Mouse (Mus musculus) heart, adult 8-10 months (tissue): ENCODE results near the gene 4930519G04Rik. TPM values are rescaled to one million over a fixed set of nuclear protein-coding genes. Genes with fewer than 3 reads are reported as not detected.
A peak's percentile ranks its signal among the peaks of the same experiment; 100 is the strongest.
"Not testable (repeated sequence)": the region's sequence is repeated elsewhere in the genome, so short reads cannot be mapped to it uniquely, and the experiment has no call there.

Experiments
- DNase-seq: peaks from one replicate; pipeline ENCODE4 v3.0.0; 2022; ENCODE audit warnings: low spot score
- total RNA-seq, 4 experiments: library from RNA; stranded (reverse); gene quantifications; 2 replicates each; pipeline ENCODE4 v1.2.4; 2022

Gene 4930519G04Rik
- total RNA-seq: not detected

DNA sequence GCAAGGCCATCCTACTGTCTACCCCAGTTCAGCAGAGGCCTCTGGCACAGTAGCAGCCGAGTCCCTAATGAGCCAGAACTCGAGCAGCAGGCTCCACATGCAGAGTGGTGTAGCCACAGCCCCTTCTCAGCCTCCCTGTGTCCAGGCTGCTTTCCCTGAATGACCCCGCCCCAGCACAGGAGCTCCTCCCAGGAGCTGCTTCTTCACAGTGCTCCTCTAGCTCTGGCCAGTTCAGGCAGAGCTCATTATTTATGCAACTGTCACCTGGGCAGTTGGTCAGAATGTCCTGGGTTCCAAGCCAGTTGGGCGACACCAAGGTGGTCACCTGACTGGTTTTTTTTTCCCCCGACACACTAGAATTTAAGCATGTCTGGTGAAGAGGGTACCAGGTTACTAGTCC, at the start of gene 4930519G04Rik:
Gene 4930519G04Rik, plus strand, starts transcription at position 301 of the 400 bp plus-strand sequence.
- not testable (repeated sequence) for DNase-seq

DNA sequence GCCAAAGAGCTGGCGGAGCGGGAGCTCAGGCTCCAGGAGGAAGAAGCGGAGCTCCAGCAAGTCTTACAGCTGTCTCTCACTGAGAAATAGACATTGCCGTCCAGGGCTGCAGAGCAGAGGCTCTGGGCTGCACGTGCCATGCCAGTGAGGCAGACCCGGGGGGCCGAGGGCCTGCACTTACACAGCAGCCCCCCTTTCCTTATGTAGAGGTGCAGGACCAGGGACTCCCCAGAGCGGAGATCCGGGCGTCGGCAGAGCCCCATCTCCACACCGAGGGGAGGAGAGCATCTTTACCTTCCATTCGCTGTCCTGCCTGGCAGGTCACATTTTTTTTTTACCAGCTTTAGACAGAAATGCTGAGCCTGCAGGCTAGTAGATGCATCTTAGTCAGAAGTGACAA, 49.1 kb upstream of the 4930519G04Rik start:
- no peak for DNase-seq

DNA sequence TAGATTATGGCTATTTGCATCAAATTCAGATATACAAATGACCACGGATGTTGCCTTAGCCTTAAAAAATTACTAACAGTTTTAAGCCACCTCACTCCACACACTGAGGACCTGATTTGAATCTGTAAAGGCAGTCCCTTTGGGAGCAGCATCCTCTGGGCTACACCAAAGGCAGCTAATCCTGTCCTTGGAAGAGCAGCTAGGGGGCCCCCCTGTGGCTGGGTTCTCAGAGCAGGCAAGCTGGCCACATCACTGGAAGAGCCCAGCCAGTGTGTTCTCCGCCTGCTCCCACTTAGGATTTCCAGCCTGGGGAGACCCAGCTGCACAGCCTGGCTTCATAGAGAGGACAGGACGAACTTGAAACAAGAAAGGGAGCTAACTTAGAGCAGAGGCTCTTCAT, 48.5 kb upstream of the 4930519G04Rik start:
- DNase-seq: no peak

DNA sequence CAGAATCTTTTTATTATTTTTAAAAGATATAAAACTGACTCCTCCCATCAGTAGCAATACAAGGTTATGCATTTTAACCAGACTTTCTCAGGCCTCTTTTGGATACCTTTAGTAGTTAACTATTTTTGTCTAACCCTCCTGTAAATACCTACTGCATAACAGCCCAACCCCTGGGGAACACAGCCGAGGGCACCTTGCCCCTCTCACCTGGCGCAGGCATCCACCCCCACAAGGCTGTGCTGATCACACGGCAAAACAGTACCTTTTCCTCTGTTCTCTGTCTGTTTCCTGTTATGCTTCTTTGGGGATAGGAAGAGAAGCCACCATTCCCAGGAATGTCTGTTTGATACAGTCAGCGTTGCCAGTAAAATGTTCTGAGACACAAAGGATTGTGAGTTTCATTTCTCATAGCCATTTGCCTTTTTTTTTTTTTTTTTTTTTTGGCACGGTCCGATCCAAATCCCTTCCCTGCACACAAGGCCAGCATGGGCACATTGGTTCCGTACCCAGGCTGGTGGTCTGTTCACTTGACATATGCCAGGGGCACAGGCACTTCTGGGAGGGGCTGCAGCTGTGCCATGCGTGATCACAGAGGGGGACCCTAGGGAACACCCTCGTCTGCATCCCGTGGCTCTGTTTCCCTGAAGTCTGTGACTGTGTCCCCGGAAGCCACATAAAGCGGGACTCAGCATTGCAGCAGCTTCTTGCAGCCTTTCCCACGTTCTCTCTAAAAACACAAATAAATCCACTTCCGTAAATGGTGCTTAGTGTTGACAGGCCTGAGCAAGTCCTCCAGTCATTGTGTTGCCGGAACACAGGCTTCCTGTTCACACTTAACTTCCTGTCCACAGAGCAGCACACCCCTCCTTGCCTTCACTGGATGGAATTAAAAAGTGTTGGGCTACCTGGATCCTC, 47.8 kb upstream of the 4930519G04Rik start:
- peak; percentile 60 for DNase-seq

DNA sequence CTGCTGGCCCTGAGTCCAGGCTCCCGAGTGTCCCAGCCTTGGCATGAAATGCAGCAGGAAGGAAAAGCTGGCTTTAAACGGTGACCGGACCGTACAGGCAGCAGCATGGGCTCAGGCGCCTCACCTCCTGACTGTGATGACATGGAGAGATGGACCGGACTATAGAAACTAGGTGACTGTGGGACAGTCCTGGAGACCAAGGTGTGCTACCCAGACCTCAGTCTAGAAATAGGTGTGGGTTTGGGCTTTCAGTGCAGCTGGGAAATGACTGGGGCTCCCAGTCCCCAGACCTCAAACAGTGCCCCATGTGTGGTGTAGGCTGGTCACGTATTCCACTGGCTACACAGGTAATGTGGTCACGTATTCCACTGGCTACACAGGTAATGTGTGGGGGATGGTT, 46.8 kb upstream of the 4930519G04Rik start:
- DNase-seq: no peak

DNA sequence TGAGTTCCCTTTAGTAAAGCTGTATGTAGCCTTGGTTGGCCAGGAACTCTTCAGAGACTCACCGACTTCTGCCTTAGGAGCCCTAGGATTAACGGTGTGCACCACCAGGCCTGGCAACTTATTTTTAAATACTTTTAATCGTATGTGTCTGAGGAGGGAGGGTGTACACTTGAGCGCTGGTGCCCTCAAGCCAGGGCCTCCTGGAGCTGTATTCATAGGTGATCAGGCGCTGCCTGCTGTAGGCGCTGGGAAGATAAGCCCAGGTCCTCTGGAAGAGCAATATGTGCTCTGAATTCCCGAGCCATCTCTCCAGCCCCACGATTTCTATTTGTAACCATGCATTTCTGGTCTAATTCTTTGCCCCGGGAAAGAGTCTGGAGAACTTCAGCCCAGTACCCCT, 46.4 kb upstream of the 4930519G04Rik start:
- no peak for DNase-seq

DNA sequence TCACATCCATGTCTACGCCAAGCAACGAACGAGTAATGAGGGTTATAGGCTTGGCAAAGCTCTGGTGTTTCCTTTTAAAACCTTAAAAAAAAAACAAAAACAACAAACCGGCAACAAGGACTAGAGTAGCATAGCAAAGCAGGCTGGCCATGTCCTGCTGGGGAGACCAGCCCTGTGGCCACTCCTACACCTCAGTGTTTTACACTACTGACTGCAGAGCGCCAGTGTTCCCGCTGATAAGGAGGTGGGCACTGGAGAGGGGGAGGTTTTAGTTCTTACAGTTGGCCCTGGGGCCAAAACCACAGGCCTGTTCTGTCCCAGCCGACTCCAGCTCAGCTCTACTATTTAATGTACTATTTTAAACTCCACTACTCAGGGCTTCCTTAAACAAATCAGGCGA, 46.0 kb upstream of the 4930519G04Rik start:
- DNase-seq: no peak

DNA sequence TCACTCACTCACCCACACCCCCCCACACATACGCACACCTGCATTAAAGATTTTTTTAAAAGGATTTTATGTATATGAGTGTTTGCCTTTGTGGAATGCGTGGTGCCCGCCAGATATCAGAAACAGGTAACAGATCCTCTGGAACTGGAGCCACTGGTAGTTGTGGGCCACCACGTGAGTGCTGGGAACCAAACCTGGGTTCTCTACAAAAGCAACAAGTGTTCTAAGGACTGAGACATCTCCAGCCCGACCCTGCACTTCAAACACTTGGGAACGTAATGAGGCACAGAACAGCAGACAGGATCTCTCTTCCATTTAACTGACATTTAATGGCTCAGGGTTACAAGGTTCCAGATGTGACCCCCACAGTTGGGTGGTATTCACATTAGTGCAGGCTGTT, 45.6 kb upstream of the 4930519G04Rik start:
- DNase-seq: no peak

DNA sequence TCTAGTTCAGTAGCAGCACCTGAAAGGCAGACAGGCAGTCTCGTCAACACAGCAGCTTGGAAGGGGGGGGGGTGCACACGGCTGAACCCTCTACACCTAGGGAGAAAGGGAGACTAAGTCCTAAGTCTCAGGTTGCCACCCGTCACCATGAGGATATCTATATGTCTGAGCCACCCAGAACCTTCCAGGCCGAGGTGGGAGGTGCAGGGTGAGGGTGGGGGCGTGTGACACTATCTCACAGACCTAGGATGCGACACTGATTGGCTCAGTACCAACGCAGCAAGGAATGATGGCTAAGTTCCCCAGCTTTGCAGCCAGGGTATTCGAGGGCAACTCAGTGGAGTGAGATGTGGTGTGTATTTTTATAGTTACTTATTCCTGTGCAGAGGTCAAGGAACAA, 45.1 kb upstream of the 4930519G04Rik start:
- no peak for DNase-seq

DNA sequence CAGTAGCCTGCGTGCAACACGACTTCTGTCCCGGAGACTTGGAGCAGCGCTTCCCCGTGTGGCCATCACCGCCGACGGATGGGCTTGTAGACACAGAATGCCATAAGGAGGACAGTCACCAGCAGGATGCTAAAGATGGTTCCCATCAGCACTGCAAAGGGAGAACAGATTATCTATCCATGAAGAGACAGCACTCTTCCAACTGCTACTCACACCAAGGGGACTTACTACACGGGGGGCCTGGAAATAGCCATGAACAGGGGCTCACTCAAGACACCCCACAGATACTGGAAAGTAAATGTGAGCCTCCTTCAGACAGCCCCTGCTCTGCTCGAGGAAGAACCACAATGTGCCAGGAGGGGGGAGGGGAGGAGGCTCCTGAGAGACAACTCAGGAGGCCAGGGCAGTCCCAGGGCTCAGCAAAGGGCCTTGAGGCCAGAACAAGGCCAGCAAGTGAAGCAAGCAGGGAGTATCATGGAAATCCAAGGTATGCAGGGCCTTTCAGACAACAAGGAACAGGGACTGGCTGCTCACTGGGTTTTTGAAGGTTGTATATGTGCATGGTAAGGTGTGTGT, 44.2 kb upstream of the 4930519G04Rik start:
- DNase-seq: no peak

DNA sequence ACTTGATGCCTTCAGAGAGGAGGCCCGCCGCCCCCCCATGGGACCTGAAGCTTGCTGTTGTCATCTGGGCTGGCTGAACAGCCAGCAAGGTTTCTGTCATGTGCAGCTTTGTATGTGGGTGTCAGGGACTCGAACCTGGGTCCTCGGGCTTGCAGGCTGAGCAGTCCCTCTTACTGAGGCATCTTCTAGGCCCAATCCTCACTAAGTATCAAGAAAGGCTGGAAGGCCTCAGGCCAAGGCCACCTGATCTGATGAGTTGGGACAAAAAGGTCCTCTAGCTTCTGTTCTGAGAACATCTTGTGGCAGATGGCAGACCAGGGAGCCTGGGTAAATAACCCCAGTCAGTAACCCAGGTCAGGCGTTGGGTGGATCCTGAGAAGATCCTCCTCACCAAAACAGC, 43.6 kb upstream of the 4930519G04Rik start:
- DNase-seq: no peak

DNA sequence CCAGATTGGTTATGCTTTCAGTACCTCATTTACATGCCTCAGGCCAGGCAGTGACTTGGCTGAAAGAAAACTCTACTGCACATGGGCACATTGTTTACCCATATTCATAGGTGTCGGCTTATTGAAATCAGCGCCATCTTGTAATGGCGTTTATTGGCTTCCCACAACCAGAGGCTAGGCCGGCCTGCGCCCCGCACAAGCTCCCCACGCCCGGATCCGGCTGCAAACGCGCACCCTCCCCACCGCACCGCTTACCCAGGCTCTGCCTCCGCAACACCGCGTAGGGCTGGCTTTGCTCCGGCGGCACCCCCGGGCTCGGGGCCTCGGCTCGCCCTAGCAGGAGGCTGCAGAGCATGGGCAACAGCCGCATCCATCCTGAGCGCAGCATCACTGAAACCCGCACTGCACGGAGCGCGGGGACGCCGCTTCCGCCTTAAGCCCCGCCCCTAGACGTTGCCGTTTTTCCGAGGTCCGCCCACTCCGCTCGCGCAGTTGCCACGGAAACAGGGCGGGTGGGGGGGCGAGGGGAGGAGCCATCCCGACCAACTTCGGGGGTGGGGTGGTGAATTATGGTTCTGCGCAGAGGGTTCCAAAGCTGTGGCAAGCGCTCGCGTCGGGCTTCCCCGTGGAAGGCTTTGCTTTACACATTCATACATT, 39.8 kb upstream of the 4930519G04Rik start:
- DNase-seq: peak; percentile 74

DNA sequence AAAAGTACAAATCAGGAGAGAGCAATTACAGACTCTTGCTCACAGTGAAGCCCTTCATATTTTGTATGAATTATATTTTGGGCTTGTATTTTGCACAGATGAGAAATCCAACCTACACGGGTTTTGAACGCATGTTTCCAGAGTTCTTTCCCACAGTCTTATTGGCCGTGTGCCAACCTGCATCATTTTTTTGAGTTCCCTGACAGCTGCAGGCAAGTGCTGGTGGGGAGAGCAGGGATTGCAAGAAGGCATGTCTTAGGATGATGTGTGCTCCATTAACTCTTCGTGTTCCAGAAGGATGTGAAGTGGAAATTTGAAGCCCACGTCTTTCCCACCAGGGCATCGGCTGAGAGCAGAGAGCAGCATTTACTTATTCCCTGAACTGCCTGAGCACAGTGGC, 36.9 kb upstream of the 4930519G04Rik start:
- no peak for DNase-seq

DNA sequence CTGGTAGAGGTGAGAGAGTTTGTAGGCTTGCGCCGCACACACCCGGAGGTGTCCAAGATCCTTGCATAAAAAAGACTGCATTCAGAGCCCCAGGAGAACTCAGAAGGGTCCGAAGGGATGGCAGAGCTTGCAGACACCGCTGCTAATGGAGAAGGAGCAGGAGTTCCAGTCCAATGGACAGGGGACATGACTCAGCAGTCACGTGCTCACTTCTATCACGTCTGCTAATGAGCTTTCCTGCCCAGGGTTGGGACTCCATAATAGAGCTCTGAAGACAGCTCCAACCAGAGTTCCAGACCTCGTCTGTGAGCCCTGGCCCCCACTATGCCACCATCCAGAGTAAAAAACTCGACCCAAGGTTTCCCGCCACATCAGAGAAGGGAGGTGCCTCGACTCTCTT, 35.3 kb upstream of the 4930519G04Rik start:
- no peak for DNase-seq

DNA sequence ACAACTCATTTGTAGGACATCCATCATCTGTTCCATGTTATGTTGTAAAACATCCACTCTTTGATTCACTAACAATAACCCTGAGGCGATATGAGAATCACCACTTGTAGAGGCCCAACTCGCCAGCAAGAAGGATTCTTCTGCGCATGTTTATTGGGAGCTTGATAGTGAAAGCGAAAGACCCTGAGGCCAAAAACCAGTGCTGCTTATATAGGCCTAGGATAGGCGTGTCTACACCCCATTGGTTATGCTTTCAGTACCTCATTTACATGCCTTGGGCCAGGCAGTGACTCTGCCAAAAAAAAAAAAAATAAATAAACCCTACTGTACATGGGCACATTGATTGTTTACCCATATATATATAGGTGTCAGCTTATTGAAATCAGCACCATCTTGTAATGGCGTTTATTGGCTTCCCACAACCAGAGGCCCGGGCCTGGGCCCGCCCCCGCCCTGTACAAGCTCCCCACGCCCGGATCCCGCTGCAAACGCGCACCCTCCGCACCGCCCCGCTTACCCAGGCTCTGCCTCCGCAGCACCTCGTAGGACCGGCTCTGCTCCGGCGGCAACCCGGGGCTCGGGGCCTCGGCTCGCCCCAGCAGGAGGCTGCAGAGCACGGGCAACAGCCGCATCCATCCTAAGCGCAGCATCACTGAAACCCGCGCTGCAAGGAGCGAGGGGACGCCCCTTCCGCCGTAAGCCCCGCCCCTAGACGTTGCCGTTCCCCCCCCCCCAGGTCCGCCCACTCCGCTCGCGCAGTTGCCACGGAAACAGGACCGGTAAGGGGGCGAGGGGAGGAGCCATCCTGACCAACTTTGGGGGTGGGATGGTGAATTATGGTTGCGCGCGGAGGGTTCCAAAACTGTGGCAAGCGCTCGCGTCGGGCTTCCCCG, 30.4 kb upstream of the 4930519G04Rik start, which contains the start of gene 1500011B03Rik:
Gene 1500011B03Rik, minus strand, starts transcription at position 673 of the 893 bp plus-strand sequence.
- DNase-seq: peak; percentile 40

DNA sequence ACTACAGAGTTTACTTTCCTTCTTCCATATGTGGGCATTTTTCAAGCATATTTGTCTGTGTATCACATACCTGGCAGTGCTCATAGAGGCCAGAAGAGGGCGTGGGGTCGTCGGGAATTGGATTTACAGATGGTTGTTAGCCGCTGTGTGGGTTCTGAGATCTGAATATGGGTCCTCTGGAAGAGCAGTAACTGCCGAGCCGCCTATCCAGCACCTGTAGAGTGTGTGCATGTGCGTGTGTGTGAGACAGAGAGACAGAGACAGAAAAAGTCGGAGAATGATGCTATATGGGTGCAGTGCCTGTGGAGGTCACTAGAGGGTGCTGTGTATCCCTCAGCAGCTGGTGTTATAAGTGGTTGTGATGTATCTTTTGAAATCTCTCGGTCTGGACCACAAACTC, 29.3 kb upstream of the 4930519G04Rik start:
- DNase-seq: peak; percentile 32

DNA sequence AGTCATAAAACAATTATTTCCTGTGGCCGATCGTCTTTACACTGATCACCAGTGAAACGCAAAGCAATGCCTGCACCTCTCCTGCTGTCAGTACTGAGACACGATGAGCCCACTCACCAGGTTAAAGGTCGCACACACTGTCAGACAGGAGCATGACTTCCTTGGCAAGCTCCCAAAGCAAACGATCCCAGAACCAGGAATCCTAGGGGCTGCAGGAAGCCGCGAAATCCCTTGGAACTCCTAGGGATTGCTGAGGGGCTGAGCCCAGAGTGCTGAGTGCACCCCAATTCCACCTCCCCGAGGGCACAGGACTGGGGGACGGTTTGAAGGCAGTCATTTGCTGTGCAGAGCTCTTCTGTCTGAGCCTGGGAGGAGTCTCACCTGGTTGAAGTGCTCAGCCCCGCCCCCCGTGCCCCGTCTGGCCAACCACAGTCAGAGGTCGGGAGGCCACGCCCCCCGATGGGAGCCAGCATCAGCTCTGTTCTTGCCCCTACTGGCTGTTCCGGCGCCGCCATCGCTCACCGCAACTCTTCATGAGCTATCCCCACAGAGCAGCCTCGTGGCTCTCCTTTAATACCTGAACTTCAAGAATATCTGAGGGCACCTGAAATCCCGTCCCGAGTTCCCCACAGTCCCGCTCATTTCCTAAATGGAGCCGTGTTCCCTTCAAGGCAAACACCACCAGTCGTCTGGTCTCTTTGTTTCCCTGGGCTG, 27.3 kb upstream of the 4930519G04Rik start:
- no peak for DNase-seq

DNA sequence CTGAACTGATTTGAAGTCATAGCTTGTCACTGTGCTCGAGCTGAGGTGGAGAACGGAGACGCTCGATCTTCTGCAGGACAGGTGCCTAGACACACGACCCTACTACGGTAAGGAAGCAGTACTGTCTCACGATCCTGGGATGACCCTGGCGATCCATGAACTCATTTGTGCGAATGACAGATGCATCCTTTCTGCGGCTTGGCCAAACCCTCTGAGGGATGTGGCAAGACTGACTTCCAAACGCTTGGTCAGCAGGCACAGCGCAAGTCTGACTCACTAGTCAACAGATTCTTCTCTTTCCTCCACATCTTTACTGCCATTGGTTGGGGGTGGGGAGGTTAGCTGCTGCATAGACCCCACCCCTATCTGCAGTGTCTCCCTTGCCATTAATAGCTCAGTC, 26.0 kb upstream of the 4930519G04Rik start:
- peak; percentile 15 for DNase-seq

DNA sequence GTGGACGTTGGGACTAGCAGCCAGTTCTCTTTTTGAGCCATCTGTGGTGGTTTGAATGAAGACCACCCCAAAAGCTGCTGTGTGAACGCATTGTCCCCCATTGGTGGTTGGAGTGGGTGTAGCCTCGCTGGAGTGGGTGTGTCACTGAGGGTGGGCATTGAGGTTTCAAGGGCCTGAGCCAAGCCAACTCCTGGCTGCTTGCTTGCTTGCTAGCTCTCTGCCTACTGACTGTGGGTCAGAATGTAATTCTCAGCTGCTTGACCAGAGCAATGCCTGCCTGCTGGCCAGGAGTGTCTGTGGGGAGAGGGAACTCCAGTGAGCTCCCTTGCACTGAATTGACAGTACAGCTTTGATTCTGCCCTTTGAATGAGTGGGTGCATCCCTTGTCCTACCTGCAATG, 23.7 kb upstream of the 4930519G04Rik start:
- no peak for DNase-seq

DNA sequence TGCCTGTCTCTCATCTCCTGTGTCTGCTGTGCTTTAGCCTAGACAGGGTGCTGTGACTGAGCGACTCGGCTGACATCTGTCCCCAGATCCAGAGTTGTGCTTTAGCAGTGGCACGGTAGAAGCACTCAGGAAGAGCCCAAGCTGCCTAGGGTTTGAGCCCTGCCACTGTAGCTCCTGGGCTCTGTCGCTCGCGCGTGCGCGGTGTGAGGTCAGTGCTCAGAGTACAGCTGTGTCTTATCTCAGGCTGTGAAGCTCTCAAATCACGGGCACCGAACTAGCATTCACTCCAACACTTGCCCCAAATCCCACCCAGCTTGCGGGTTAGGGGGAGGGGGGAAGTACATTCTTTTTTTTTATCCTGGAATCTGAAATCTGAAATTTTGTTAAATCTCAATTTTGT, 16.6 kb upstream of the 4930519G04Rik start:
- DNase-seq: no peak

DNA sequence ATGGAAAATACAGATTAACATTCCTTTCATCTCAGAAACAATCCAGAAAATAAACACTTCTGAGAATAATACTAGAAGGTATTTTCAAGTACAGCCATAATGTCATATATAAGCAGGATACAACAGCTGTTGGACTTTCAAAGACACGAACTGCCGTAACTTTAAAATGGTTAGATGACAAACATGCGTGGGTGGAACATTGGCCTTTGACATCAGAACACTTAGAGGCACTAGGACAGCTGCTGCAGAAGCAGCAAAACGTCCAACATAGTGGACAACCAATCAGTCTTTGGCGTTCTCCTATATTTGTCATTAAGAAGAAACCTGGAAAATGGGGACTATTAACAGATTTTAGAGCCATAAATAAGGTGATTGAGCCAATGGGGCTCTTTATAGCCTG, 13.0 kb upstream of the 4930519G04Rik start:
- DNase-seq: not testable (repeated sequence)
